Mouse (Mus musculus) brain, adult 2 months (tissue): ENCODE measurements around the gene Coq3.

Source experiments
- DNase-seq: peaks from one replicate; pipeline ENCODE4 v3.0.0; 2011; ENCODE audit warnings: low read depth, low spot score

The Coq3 gene

DNA sequence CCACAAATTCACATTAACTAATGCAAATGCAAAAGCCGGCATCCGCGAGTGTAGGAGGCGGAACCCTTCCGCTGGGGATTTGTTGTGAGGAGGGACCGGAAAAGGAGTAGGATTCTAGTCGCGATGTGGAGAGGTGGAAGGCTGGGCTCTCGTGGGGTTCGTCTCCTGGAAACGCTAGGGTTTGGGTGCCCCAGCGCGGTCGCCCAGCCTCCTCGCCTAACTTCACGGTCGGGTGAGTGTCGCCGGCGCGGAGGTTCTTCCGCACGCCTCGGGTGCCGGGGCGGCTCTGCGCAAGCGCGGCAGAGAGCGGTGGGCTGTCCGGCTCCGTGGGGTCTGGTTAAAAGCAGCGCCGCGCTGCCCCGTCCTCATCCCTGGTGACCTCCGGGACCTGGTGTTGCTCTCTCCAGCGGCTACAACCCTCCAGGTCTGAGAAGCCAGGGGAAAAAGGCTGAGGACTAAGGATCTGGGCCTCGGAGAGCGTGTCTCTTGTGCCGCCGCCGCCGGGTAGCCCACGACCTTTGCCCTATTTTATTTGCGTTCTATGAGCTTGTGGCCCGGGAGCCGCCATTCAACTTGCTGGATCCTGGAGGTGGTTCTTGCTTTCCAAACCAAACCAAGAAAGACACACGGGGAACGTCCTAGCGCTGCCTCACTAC is at the start of gene Coq3:
TSS of gene Coq3 (plus strand) at position 109 of the 656 bp plus-strand sequence.
- peak; percentile 95 for DNase-seq

DNA sequence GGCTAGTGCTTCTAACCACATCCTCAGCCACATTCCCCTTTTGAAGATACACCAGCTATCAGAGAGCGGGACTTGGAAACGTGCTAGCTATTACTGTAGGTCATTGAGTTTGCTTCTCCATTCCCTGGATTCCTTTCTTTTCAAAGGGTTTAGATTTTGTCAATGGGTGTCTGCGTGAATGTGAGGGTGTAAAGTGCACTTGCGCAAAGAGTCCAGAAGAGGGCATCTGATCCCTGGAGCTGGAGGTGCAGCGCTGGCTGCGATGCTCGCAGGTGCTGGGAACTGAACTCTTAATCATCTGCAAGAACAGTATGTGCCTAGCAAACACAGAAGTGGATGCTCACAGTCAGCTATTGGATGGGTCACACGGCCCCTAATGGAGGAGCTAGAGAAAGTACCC is 46.6 kb upstream of the Coq3 start:
- no peak for DNase-seq

DNA sequence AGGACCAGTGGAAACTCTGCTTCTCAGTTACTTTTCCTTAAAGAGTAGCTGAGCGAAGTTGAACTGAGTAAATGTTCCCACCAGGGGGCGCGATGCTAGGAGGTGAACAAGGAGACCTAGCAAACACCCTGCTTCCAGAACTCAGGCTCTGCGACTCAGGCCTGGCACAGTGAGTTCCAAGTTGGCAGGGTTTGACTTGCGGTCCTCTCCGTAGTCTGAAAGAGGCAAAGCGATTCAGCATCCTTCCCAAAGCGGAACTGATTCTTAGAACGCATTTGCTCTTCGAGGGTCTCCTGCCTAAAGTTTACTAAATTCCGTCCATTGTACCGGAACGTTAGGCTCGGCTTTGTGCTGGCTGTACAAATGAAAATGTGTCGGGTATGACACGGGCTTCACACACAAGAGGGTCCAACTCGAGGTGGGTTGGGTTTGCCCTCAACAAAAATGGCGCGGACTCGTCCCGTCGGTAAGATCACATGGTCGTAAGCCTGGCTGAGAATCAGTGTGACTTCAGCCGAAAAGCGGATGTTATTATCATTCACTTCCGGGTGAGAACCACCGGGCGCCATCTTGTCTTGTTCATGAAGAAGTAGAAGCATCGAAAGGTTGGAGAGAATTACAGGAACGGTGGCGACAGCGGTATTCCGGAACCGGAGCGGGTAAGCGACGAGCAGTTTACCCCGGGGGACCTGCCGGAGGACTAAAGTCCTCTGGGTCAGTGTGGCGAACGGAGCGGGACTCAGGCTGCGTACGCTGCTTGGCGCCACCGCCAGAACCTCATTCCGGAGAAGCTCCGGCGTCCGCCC is 31.8 kb upstream of the Coq3 start, which contains the start of gene Pnisr:
TSS of gene Pnisr (plus strand) at position 103 of the 806 bp plus-strand sequence.
- DNase-seq: peak; percentile 99

DNA sequence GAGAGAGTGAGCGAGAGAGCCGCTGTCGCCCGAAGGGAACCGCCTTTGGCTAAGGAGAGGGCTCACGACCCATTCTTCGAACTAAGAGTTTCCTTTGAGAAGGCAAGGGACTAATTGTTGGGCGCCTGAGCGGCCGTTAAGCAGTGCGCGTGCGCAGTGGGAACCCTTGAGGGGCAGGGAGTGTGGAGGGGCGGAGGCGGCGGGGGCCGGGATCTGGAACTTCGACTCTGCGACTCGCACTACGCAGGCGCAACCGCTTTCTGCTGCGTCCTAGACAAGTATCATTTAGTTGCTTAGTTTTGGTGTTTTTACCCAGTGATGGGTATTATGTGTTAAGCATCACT is 31.2 kb upstream of the Coq3 start:
- DNase-seq: peak; percentile 93

DNA sequence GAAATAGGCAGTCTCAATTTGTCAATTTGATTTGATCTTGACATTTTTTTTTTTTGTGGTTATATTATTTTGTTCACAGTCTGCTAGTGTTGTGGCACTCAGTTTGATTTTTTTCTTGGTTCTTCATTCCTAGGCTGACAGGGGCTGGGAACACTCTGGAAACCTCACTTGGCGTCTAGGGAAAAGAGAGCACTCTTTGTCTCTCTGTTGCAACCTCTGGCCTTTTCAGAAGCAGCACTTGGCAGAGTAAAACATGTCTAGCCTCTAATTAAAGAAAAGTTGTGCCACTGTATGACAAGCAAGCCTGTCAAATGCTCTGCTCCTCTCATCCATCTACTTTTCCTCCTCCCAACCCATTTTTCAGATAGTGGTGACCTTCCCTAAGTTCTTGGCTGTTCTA is 22.0 kb upstream of the Coq3 start:
- no peak for DNase-seq

DNA sequence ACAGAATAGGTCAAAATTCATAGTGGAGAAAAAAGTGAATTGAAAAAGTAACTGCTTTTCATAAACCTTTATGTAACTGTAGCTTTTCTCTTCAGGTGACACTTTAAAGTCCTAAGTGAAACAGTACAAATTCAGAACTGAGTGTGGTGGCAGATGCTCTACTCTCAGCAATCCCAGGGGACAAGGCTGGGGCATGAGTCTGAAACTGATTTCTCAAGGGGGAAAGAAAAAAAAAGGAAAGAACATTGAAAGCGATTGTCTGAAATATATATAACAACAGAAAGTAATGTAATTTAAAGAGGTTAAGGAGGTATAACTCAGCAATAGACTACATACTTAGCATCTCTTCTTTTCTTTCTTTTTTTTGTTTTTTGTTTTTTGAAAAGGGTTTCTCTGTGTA is 14.2 kb upstream of the Coq3 start:
- DNase-seq: no peak

DNA sequence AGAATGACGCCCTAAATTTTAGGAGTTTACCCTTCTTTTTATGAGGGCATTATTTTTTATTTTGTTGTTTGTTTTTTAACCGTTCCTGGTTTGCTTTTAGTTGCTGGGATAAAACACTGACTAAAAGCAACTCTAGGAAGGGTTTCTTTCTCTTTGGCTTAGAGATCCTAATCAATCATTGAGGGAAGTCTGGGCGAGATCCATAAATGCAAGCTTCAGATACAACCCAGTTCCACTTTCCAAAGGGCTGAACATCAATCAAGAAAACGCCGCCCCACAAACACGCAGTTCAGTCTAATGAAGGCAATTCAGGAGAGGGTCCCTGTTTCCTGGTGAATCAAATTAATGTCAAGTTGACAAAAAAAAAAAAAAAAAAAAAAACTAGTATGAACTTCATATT is 697 bp upstream of the Coq3 start:
- DNase-seq: no peak

DNA sequence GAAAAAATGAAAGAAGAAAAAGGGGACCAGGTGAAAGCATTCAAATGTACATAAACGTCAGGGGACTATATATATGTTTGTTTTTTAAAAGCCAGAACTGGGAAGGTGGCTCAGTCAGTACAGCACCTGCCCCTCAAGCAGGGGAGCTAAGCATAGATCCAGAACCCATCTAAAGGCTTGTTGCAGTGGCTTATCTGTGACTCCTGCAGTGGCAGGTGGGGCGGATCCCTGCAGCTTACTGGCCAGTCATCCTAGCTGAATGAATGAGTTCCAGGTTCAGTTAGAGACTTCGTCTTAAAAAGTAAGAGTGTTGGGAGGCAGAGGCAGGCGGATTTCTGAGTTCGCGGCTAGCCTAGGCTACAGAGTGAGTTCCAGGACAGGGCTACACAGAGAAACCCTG is 3.3 kb downstream of the Coq3 start:
- DNase-seq: no peak

DNA sequence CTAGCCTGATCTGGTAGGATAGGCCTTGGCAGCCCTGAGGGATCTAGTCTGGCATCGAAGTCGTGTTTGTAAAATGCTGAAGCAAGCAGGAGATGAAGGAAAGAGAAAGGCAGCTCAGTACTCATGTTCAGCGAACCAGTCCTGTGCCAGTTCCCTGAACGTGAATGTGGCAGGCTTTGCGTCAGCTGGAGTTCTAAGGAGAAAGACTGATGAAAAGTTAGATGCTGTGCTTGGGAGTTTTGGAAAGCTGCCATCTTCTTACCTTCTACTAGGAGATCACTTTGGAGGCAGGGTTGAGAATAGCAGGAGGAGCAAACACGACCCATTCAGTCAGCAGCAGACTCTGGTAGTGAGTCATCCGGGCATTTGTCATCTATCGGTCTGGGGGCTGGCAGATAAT is 6.4 kb downstream of the Coq3 start:
- DNase-seq: peak; percentile 52

DNA sequence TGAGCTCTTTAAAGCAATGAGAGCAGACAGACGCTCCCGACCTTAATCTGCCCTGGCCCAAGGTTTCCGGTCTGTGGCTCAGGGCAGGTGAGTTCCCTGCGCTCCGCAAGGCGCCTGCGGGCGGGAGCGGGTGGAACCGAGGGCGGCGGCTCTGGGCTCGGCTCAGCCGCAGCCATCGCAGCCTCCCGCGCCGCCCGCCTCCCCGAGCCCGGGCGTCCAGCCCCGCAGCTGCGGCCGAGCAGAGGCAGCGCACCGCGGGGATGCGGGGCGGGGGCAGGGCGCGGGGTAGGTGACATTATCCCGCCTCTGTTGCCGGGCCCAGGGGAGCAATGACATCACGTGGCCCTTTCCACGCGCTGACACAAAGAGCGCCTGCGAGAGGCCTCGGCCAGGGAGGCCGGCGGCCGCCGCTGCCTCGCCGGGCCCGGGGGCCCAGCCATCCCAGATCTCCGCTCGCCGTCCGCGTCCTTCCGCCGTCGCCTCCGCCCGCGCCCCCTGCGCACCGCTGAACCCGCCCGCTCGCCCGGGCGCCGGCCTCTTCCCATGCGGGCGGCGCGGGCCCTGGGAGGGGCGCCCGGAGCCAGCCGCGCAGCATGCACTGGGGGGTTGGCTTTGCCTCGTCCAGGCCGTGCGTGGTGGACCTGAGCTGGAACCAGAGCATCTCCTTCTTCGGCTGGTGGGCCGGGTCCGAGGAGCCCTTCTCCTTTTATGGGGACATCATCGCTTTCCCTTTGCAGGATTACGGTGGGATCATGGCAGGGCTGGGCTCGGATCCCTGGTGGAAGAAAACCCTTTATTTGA is 51.7 kb downstream of the Coq3 start, which contains the start of gene Faxc:
TSS of gene Faxc (plus strand) at position 359 of the 801 bp plus-strand sequence.
- peak; percentile 88 for DNase-seq

DNA sequence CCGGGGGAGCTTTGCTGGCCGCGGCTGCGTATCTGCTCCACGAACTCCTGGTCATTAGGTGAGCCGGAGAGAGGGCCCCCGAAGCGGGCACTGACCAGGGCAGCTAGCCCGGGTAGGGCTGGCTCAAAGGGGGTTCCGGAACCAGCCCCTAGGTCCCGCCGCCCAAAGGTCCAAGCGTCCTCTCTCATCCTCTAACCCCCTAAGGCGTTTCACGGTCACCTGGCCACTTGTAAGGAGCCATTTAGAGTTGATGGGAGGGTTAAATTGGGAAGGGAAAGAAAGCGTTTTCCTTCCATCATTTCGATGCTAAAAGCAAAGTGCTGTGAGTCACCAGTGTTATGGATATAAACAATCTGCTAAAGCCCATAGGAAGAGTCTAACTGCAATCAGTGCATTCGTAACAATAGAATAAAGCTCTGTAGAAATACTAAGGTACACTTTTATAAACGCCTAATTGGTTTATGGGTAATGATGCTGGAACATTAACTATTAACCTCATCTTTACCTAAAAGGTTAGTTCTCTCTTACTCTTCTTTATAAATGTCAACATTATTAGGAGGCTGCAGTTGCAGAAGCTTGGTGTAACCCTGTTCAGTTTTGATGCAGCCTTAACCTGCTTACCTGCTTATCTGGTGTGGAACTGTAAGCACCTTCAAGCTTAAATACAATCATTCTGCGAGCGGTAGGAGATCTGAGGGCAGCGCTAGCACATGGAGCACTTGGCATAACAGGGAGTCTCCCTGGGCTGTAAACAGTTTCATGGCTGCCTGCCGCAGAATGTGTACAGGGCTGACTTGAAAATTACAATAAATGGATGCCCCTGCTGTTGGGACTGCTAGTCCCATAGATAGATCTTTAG is 52.5 kb downstream of the Coq3 start:
- DNase-seq: peak; percentile 67

DNA sequence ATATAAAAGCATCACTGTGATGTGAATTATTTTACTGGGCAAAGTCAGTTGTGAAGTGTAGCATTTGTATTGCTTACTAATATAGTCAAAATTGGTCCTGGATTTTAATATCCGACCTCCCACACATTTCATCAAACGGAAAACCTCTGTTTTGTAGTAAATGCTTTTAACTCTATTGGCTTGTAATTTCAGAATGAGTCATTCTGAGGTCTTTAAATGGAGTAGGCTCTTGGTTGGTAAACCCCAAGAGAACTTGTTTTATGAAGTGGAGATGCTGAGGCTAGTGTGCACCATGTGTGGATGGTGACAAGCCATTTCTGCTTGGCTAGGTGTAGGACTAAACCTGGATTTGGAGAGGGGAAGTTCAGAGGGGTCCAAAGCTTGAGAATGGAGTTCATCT is 55.9 kb downstream of the Coq3 start:
- no peak for DNase-seq

DNA sequence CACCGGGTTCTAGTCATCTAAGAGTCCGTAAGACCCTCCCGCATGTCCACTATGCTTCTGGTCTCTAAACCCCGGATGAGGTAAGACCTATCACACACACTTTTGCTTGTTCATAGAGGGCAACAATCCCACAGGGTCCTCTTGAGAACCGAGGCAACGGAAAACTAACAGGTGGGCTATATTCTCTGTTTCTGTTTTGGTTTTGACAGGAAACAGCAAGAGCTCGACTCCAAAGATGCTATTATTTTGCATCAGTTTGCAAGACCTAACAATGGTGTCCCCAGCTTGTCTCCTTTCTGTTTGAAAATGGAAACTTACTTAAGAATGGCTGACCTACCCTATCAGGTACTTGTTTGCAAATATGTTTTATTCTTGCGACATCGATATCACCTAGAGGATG is 57.0 kb downstream of the Coq3 start:
- DNase-seq: no peak

DNA sequence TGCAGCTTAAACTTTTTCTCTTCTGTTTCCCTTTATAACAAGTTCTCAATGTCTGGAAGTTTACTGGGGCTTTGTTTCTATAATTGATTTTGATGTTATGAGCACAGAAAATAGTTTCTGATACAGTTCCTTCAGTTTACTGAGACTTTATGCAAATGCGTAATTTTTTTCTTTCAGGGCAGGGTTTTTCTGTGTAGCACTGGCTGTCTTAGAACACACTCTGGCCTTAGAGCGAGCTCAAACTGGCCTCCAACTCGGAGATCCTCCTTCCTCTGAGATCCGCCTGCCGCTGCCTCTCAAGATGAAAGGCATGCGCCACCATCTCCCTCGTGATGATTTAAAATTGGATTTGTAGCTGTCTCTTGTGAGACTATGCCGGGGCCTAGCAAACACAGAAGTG is 58.4 kb downstream of the Coq3 start:
- no peak for DNase-seq

DNA sequence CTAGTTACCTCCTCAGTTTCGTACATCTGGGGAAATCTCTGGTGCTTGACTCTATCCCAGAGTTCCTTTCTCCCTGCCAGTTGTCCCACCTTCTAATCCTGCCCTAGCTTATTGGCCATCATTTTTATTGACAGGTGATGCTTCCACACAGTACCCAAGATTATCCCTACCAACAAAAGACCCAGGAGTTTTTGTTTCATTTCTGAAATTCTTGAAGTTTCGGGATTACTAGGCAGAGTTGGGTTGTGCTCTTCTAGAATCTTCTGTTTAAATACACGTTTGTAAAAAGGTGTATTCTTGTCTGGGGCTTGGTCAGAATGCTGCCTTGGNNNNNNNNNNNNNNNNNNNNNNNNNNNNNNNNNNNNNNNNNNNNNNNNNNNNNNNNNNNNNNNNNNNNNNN is 65.2 kb downstream of the Coq3 start:
- no peak for DNase-seq

DNA sequence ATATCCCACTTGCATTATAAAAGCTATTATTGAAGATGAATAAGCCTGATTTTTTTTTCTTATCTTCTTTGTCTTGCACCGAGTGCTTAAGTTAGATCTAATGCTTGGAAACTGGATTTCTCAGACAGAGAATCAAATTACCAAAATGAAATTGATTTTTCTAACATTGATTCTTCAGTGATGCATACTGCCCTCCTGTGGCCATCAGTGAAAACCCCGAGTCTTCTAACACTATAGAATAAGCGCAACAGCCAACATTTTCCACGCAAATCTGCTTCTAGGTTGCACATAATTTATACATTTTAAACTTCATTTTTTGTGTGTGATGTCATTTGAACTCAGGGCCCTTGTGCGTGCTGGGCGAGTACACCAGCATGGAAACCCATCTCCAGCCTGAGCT is 72.0 kb downstream of the Coq3 start:
- peak; percentile 77 for DNase-seq

DNA sequence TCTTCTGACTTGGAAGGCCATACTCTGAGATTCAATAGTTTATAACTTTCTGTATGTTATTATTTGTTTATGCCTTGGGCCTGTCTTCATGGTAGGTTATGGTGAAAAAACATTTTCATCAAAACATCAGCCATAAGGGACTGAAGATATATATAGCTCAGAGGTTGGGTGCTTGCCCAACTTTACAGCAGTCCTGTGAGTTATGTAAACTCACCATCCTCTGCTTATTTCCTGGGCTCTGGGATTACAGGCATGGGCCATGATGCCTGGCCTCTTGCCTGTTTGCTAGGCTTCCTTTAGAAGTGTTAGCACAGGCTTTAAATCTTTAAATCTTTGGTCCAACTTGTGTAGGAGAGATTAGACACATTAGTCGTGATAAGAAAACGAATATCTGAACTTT is 72.8 kb downstream of the Coq3 start:
- peak; percentile 68 for DNase-seq

DNA sequence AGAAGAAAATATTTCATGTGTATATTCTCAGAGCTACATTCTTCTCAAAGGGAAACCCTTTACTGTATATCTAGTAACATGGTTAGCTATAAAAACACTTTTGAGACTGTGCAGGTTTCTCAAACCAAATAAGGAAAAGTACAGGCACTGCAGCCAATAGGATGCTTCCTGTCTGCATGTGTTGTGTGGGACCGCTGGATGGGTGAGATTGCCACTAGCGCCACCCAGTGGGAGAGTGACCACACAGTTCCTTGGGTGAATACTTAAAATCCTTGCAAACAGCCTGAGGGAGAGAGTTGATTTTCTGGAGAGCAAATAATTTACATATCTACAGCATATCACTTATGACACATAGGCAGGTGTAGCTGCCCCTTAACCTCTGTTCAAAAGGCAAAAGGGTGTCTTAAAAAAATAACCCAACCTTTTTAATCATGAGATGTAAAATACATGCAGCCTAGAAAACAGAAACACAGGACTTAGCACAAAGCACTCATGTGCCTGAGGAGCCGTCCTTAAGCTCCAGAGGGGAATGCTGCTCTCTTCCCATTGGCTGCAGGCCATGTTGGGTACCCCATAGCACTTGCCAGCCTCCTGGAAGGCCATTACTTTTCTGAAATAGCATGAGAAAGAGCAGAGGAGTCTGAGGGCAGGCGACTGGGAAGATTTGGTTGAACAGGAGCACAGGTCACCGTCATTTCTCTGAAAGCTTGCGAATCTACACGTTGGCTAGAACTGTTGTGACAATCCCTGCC is 78.3 kb downstream of the Coq3 start:
- DNase-seq: peak; percentile 67
